Mouse (Mus musculus) megakaryocyte, embryonic 14.5 days (primary cell): ENCODE measurements around the gene Rpl21. TPM values are rescaled to one million over a fixed set of nuclear protein-coding genes. Genes with fewer than 3 reads are reported as not detected.
A peak's percentile ranks its signal among the peaks of the same experiment; 100 is the strongest.

ENCODE experiments used
- H3K27me3 ChIP-seq: replicated peaks from 2 replicates; pipeline ENCODE3; 2012; ENCODE audit warnings: inconsistent platforms
- H3K36me3 ChIP-seq: replicated peaks from 2 replicates; pipeline ENCODE3; 2012; ENCODE audit warnings: low read length, inconsistent platforms, mixed read lengths
- H3K4me1 ChIP-seq: 2 replicates; pipeline ENCODE4 v1.6.1; 2012; ENCODE audit warnings: inconsistent platforms
- H3K4me3 ChIP-seq: replicated peaks from 2 replicates; pipeline ENCODE3; 2012; ENCODE audit warnings: moderate library complexity, mild to moderate bottlenecking, inconsistent platforms
- H3K9me3 ChIP-seq: 2 replicates; pipeline ENCODE4 v1.6.1; 2012; ENCODE audit warnings: inconsistent platforms
- FLI1 ChIP-seq: IDR thresholded peaks from 2 replicates; pipeline ENCODE4 v1.6.1; 2012; ENCODE audit warnings: low read length, inconsistent platforms, mixed read lengths
- GATA1 ChIP-seq: IDR thresholded peaks from 3 replicates; pipeline ENCODE4 v1.6.1; 2012; ENCODE audit warnings: mixed read lengths, low read length, inconsistent platforms, borderline replicate concordance
- polyA plus RNA-seq: library from polyadenylated mRNA; stranded (reverse); fragments of >175 nt; gene quantifications from 2 replicates; pipeline ENCODE4 v1.2.3, GENCODE M21; 2012; ENCODE audit warnings: low replicate concordance; ENCODE audit not compliant: insufficient read depth

Rpl21 gene
- polyA plus RNA-seq, 1 experiment = 53.6 TPM

DNA sequence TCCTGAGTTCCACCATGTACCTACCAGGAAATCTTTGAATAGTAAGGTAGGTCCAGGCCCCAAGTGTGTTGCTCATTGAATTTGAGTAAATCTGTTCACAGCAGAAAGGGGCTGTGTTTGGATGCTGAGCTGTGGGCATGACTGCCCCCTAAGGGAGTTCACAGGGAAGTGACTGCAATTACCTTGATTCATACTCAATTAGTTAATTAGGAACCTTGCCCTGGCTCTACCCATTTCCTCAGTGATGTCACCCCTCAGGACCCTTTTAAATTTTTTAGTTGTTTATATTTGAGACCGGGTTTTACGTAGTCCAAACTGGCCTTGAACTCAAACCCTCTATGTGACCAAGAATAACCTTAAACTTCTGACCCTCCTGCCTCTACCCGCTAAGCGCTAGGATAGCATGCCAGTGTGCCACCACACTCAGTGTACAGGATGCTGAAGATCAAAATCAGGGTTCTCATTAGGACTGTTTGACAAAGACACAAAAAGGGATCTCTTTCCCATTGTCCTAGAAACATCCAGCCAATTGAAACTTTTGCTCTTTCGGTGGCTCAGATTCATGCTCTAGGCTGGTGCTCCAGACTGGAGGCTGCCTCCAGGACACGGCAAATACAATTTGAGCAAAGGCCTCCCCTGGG lies 11.7 kb downstream of the Rpl21 start:
- H3K4me3 ChIP-seq = peak overlapping the region; percentile 92

DNA sequence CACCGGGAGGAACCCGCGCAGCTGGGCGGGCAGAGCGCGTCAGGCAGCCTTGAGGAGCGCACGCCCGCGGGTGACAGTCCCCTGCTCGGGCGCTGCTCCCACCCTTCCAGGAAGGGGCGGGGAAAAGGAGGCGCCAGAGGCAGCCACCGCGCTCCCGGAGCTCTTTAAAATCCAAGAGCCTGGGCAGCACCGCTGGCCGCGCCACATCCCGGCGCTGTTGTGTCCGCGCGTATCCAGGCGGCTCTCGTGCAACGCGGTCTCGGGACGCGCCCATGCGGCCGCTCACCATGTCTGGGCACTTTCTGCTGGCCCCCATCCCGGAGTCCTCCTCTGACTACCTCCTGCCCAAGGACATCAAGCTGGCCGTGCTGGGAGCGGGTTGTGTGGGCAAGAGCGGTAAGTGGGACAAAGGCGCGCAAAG lies 12.3 kb downstream of the Rpl21 start, which contains the start of gene Rasl11a:
Gene Rasl11a (plus strand): TSS at position 127 of the 421 bp plus-strand sequence.
- H3K27me3 ChIP-seq = peaks cover 2% of the 10 kb centered on the region
- peaks cover 31% of the 10 kb centered on the region for H3K4me1 ChIP-seq
- no peaks in the 10 kb centered on the region for H3K9me3 ChIP-seq
- peak within 1 kb of the TSS; percentile 92 for H3K4me3 ChIP-seq
- no peak for TF ChIP-seq FLI1
- no peak for TF ChIP-seq GATA1
- peaks cover 10% of the 10 kb centered on the region for H3K36me3 ChIP-seq

More for the DNA sequence above, 11.7 kb downstream of the Rpl21 start:
- H3K36me3 ChIP-seq = peaks cover 15% of the 10 kb centered on the region
- no peaks in the 10 kb centered on the region for H3K9me3 ChIP-seq
- H3K27me3 ChIP-seq = peaks cover 2% of the 10 kb centered on the region
- H3K4me1 ChIP-seq = peaks cover 35% of the 10 kb centered on the region
- TF ChIP-seq FLI1 = no peak
- TF ChIP-seq GATA1 = no peak

DNA sequence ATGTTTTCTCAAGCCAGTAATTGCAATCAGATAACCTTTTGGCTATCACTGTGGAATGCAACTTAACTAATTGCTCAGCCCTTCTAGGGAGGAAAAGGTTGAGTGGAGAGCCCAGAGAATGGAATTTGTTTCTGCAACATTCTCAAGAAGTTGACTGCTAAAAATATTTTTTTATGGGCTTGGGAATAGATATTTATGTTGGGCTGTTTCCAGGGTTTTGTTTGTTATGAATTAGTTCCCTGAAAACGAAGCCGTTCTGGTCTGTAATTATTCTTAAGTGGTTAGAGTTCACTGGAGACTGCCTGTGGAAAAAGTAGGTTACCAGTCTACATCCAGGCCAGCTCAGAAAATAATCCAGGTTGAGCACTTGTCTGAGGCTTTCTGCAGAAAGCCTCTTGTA lies 13.8 kb downstream of the Rpl21 start:
- H3K9me3 ChIP-seq = no peaks in the 10 kb centered on the region
- TF ChIP-seq FLI1 (no peak), GATA1 (no peak)
- H3K4me3 ChIP-seq = no peak overlapping the region
- peaks cover 30% of the 10 kb centered on the region for H3K4me1 ChIP-seq
- H3K36me3 ChIP-seq = peaks cover 9% of the 10 kb centered on the region
- peaks cover 2% of the 10 kb centered on the region for H3K27me3 ChIP-seq

DNA sequence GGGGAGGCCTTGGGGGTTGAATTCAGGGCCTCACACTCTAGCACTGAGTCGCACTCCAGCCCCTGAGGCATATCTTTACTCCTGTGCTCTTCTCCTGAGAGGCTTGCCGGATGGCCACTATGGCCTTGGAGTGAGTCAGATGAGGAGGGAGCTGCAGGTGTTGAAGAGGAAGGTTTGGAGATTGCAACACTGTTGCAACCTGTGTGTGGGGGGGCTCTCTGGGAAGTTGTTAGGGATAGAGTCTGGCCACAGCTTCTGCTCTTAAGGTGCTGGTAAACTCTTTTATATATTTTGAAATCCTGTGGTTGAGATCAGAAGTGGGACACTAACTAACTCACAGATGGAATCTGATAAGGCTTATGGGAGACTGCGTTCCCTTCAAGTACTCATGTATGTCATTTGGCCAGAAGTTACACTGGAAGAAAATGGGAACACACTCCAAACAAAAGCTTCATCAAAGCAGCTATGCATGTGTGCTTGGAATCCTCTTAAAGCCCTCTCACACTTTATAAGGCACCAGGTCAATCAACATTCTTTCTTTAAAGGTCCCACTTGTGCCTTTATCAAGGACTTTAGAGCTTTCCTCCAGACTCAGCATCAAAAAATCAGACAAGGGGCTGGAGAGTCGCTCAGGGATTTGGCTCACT lies 16.4 kb downstream of the Rpl21 start:
- Histone ChIP-seq H3K27me3 (peaks cover 5% of the 10 kb centered on the region), H3K4me1 (peaks cover 37% of the 10 kb centered on the region), H3K9me3 (no peaks in the 10 kb centered on the region), H3K4me3 (no peak overlapping the region), H3K36me3 (peaks cover 9% of the 10 kb centered on the region)
- no peak for TF ChIP-seq GATA1
- no peak for TF ChIP-seq FLI1

DNA sequence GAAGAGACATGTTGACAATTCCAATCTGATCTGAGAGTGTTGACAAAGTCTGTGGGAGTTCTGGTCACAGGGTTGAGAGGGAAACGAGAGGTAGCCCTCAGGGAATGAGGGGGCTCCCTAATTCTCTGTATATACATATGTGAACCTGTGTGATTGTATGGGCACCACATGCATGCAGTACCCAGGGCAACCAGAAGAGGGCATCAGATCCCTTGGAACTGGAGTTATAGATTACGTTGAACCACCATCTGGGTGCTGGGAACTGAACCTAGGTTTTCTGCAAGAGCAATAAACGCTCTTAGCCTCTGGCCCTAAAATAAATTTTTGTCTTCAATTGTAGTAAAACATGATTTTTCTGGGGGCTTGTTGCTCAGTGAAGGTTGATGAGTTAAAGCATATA lies 23.4 kb downstream of the Rpl21 start:
- H3K4me3 ChIP-seq = no peak overlapping the region
- H3K4me1 ChIP-seq = peaks cover 35% of the 10 kb centered on the region
- H3K9me3 ChIP-seq = peaks cover 12% of the 10 kb centered on the region
- H3K27me3 ChIP-seq = peaks cover 2% of the 10 kb centered on the region
- TF ChIP-seq FLI1 (no peak), GATA1 (no peak)
- no peaks in the 10 kb centered on the region for H3K36me3 ChIP-seq

DNA sequence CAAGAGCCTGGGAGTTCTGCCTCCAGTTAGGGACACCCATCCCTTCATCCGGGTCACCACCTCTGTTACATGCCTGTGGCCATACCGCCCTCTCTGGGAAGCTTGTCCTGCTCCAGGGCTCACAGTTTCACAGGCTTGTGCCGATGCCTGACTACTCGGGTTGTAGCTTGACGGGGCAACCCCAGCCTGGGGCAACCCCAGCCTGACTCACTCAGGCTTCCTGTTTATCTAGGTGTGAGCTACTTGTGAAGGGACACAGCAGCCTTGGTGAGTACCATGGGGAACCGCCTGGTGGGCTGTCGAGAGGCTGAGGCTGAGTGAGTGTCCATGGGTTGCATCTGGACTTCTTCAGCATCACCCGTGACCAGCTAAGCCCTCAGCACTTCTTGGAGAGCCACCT lies 24.9 kb downstream of the Rpl21 start:
- Histone ChIP-seq H3K9me3 (peaks cover 12% of the 10 kb centered on the region), H3K27me3 (peaks cover 2% of the 10 kb centered on the region), H3K4me3 (no peak overlapping the region), H3K4me1 (peaks cover 47% of the 10 kb centered on the region), H3K36me3 (no peaks in the 10 kb centered on the region)
- TF ChIP-seq FLI1 = no peak
- no peak for TF ChIP-seq GATA1

DNA sequence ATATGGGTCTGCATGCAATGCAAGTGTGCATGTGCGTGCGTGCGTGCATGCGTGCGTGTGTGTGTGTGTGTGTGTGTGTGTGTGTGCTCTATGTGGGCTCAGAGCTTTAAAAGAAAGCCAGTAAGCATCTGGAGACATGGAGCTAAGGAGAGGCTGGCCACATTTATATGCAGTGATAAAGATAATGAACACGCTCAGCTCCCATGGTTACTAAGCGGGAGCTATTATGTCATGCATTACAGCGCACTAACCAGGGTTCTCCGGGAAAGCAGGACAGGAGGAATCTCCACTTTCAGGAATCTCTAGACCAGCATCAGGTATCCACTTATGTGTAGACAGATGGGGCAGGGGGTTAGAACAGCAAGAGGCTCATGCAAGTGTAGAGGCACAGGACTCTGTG lies 26.1 kb downstream of the Rpl21 start:
- Histone ChIP-seq H3K27me3 (no peaks in the 10 kb centered on the region), H3K36me3 (no peaks in the 10 kb centered on the region), H3K4me3 (no peak overlapping the region), H3K9me3 (peaks cover 12% of the 10 kb centered on the region), H3K4me1 (peaks cover 41% of the 10 kb centered on the region)
- TF ChIP-seq GATA1 = no peak
- TF ChIP-seq FLI1 = no peak

DNA sequence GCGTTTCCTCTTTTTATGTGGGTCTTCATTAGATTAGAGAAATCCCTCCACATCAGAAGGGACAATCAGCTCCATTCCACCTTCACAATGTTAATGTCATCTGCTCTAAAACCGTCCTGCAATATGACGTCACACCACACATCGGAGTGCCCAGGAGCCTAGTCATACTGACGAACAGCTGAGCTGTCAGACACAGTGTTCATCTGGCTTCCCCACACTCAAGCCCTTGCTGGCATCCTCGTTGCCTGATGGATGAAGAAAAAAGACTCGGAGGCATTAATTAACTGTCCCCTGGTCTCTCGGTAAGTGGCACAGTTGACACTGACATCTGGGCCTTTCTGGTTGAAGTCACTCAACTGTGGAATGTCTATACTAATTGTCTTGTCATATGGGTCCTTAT lies 26.6 kb downstream of the Rpl21 start:
- Histone ChIP-seq H3K4me3 (no peak overlapping the region), H3K9me3 (peaks cover 12% of the 10 kb centered on the region), H3K4me1 (peaks cover 41% of the 10 kb centered on the region), H3K36me3 (no peaks in the 10 kb centered on the region), H3K27me3 (no peaks in the 10 kb centered on the region)
- TF ChIP-seq FLI1 (no peak), GATA1 (no peak)

DNA sequence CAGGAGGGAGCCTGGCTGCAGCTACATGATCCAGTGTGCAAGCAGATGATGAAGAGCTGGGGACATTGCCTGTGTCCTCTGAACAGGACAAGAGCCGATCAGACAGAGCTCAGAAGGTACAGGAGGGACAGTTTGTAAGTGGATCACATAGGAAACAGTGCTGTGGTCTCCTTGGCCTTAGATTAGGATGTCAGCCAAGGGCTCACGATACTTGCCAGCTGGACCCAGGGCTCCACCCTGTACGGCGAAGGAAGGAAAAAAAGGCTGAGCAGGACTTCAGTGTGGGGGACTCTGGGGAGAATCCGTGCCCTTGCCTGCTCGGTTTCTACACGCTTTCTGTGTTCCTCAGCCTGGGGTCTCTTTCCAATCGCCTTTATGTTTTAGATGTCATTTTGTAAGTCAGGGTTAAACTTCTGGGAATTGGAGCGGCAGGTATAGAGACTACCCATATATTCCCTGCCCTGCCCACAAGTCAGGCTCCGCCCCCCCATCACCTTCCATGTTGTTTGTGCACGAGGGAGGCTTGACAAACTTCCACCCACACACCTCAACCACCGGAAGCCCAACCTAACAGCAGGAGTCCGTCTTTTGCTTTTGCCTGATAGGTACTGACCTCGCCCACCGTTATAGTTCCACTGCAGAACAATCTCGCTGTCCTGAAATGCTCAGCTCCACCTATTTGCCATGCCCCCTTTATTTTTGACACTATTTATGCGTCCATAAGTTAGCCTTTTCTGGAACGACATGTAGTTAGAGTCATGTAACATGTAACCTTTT lies 27.7 kb downstream of the Rpl21 start:
- H3K4me3 ChIP-seq = no peak overlapping the region
- H3K4me1 ChIP-seq = peaks cover 42% of the 10 kb centered on the region
- H3K9me3 ChIP-seq = peaks cover 21% of the 10 kb centered on the region
- peaks cover 6% of the 10 kb centered on the region for H3K36me3 ChIP-seq
- H3K27me3 ChIP-seq = no peaks in the 10 kb centered on the region
- TF ChIP-seq GATA1 (no peak), FLI1 (no peak)

DNA sequence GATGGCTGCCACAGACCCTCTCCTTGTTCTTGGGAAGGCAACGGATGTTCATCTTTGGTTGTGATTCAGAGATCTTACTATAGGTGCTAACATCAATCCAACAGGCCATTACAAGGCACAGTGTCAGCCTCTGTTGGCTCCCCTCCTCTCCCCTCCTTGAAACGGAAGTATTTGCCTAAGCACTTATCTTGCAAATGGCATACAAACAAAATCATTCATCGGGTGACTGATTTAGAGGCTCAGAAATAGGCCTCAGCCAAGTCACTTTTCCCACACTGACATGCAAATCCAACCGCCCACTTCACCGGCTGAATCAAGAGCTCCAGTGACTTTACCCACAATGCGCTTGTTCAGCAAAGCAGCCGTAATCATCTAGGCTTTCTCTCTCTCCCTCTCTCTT lies 28.9 kb downstream of the Rpl21 start:
- TF ChIP-seq GATA1 (no peak), FLI1 (no peak)

More for the DNA sequence above, 28.9 kb downstream of the Rpl21 start:
- Histone ChIP-seq H3K4me3 (no peak overlapping the region), H3K36me3 (peaks cover 6% of the 10 kb centered on the region), H3K9me3 (peaks cover 13% of the 10 kb centered on the region; the same call in 1 of the 2 replicates), H3K27me3 (no peaks in the 10 kb centered on the region), H3K4me1 (peaks cover 53% of the 10 kb centered on the region)
